Mouse (Mus musculus) c-Kit-positive CD71-positive TER-119-negative erythroid progenitor cells, embryonic 14.5 days (primary cell): ENCODE data around the gene Ifna16.

Experiments
- DNase-seq: peaks from one replicate; pipeline ENCODE4 v3.0.0-alpha.2; 2013; ENCODE audit warnings: low read depth

Ifna16 gene

GRCm38 (mm10) chr4:88642526-88642925, 34.2 kb downstream of the Ifna16 start:
- DNase-seq, result no peak

DNA sequence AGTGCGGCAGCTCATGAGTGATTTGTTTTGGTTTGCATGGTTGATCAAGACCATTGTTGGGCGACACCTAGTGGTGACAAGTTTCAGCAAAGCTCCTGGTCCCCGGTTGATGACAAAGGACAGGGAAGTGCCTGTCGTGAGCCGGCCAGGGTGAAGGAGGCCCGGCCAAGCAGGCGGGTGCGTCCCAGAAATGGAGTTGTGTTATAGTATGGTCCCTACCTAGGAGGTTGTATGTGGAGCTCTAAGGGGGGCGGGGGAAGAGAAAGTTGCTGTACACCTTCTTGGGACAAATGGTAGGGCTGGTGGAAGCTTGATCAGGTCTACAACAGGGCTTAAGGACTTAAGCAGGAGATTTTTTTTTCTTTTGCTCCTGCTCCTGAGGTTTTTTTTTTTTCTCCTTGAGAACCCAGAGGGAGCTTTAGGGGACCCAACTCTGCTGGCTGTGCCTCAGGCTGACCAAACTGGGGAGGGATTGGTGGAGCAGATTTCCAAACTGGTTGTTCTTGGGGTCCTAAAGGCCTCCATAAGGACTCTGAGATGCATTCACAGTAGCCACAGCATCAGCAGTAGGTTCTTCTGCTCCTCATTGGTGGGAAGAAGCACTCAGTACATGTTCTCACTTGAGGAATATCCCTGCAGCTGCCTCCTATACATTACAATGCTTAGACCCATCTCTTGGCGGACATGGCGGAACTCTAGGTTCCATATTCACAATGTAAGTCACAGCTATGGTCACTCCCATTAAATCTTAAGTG, 35.5 kb downstream of the Ifna16 start:
- DNase-seq, result peak; percentile 100

DNA sequence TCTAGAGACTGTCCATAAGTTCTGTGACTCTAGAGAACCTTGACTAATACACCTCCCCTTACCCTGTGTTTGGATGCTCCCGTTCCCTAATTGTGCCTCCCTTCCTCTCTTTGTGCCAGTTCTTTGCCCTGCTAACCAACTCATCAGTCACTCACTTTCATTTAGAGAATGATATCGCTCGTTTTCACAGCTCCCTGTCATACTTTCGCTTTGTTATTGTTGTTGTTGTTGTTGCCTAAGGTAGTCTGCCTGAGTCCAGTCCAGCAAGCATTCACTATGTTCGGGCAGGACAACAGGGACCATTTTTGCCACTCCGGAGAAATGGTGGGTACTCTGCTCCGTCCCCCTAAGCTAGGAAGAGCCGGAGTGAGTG, 36.0 kb downstream of the Ifna16 start:
- DNase-seq, result no peak

- DNase-seq, result no peak
Observed at GRCm38 (mm10) chr4:88634311-88634710, 42.4 kb downstream of the Ifna16 start, which contains the start of gene C87499. C87499 (minus strand) TSS chr4:88634411.
